Mouse (Mus musculus): ENCODE measurements at regions not wholly inside any gene's neighbourhood (a gene's known extent, or its start where the extent isn't known, plus 50 kb on each side); places are given as distances from the start of the nearest gene placed in this dataset.
"Not testable (repeated sequence)": the region's sequence is repeated elsewhere in the genome, so short reads cannot be mapped to it uniquely, and the experiment has no call there.

- DNase-seq (ENCODE audit: low read depth, low spot score), result not testable (repeated sequence)
Observed at GRCm38 (mm10) chr12:115298041-115298440, 749.5 kb upstream of the Zfp386 start.

GRCm38 (mm10) chr12:115311956-115312355 is 735.6 kb upstream of the Zfp386 start:
- DNase-seq (ENCODE audit: low read depth, low spot score), result no peak

- not testable (repeated sequence) for DNase-seq (ENCODE audit: low read depth, low spot score)
Observed at GRCm38 (mm10) chr12:115312604-115313003, 734.9 kb upstream of the Zfp386 start.

GRCm38 (mm10) chr12:115320641-115321040 is 726.9 kb upstream of the Zfp386 start:
- not testable (repeated sequence) for DNase-seq (ENCODE audit: low read depth, low spot score)

GRCm38 (mm10) chr12:115328439-115328838 is 719.1 kb upstream of the Zfp386 start:
- DNase-seq (ENCODE audit: low read depth, low spot score), result no peak

- DNase-seq (ENCODE audit: low read depth, low spot score), result not testable (repeated sequence)
Observed at GRCm38 (mm10) chr12:115334770-115335169, 712.8 kb upstream of the Zfp386 start.

- no peak for DNase-seq (ENCODE audit: low read depth, low spot score)
Observed at GRCm38 (mm10) chr12:115336594-115336993, 710.9 kb upstream of the Zfp386 start.

- DNase-seq (ENCODE audit: low read depth, low spot score), result not testable (repeated sequence)
Observed at GRCm38 (mm10) chr12:115346112-115346511, 701.4 kb upstream of the Zfp386 start.

GRCm38 (mm10) chr12:115359050-115359449 is 688.5 kb upstream of the Zfp386 start:
- DNase-seq (ENCODE audit: low read depth, low spot score), result not testable (repeated sequence)

GRCm38 (mm10) chr12:115365628-115366027 is 681.9 kb upstream of the Zfp386 start:
- not testable (repeated sequence) for DNase-seq (ENCODE audit: low read depth, low spot score)

- DNase-seq (ENCODE audit: low read depth, low spot score), result not testable (repeated sequence)
Observed at GRCm38 (mm10) chr12:115371784-115372183, 675.7 kb upstream of the Zfp386 start.

- DNase-seq (ENCODE audit: low read depth, low spot score), result not testable (repeated sequence)
Observed at GRCm38 (mm10) chr12:115373056-115373455, 674.5 kb upstream of the Zfp386 start.

GRCm38 (mm10) chr12:115386479-115386878 is 661.0 kb upstream of the Zfp386 start:
- not testable (repeated sequence) for DNase-seq (ENCODE audit: low read depth, low spot score)

- DNase-seq (ENCODE audit: low read depth, low spot score), result no peak
Observed at GRCm38 (mm10) chr12:115404116-115404515, 643.4 kb upstream of the Zfp386 start.

GRCm38 (mm10) chr12:115404657-115405056 is 642.9 kb upstream of the Zfp386 start:
- DNase-seq (ENCODE audit: low read depth, low spot score), result no peak

GRCm38 (mm10) chr12:115446247-115446646 is 601.3 kb upstream of the Zfp386 start:
- not testable (repeated sequence) for DNase-seq (ENCODE audit: low read depth, low spot score)

- DNase-seq (ENCODE audit: low read depth, low spot score), result not testable (repeated sequence)
Observed at GRCm38 (mm10) chr12:115452626-115453025, 594.9 kb upstream of the Zfp386 start.

GRCm38 (mm10) chr12:115464777-115465176 is 582.7 kb upstream of the Zfp386 start:
- DNase-seq (ENCODE audit: low read depth, low spot score), result not testable (repeated sequence)

GRCm38 (mm10) chr12:115468015-115468414 is 579.5 kb upstream of the Zfp386 start:
- not testable (repeated sequence) for DNase-seq (ENCODE audit: low read depth, low spot score)

- not testable (repeated sequence) for DNase-seq (ENCODE audit: low read depth, low spot score)
Observed at GRCm38 (mm10) chr12:115468569-115468968, 579.0 kb upstream of the Zfp386 start.

GRCm38 (mm10) chr12:115498865-115499264 is 548.7 kb upstream of the Zfp386 start:
- DNase-seq (ENCODE audit: low read depth, low spot score), result no peak

GRCm38 (mm10) chr12:115507285-115507684 is 540.2 kb upstream of the Zfp386 start:
- DNase-seq (ENCODE audit: low read depth, low spot score), result not testable (repeated sequence)

GRCm38 (mm10) chr12:115508615-115509342 is 538.7 kb upstream of the Zfp386 start:
- DNase-seq (ENCODE audit: low read depth, low spot score), result not testable (repeated sequence)
